Mouse (Mus musculus): ENCODE data around the gene Tollip. TPM values are rescaled to one million over a fixed set of nuclear protein-coding genes. Genes with fewer than 3 reads are reported as not detected.
"Not testable (repeated sequence)": the region's sequence is repeated elsewhere in the genome, so short reads cannot be mapped to it uniquely, and the experiment has no call there.

Gene Tollip
- total RNA-seq, 2 experiments from 2014 or later: 30.1 to 34.3 TPM

- DNase-seq (ENCODE audit: low spot score): no peak
Observed at GRCm38 (mm10) chr7:141934128-141934898, 16.0 kb upstream of the Tollip start.

DNA sequence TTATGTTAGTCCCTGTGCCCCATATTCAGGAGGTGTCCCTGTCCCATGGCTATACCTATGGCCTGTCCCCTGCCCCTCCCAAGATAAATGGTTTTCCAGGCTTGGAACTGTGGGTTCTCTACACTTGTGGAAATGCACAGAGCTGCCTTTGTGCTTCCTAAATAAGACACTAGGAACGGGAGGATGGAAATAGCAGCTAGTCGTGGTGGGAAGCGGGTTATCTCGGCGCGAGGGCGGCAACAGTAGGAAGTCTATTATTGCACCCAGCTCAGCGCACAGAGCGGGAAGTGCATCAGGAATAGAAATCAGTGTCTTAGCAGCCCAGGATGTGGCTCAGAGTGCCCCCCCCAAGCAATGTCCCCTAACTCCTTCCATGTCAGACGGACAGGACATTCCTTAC is 10.3 kb upstream of the Tollip start:
- no peak for DNase-seq (ENCODE audit: low spot score)

DNA sequence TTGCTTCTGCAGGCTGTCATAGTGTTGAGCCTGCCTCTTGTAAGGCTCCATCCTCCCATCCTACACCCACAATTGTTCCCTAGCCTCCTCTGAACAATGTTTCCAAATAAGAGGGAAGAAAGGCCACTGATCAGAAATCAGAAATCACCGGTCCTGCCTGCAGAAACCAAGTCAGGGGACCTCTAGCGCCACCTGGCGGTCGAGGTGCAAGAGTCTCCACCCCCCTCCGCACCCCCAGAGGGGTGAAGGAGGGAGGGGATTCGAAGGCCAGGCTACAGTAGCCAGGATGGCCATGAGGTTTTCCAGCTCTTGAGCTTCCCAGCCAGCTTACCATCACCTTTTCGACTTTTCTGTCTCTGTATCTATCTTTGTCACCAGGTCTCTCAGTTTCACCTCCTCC is 6.6 kb upstream of the Tollip start:
- DNase-seq (ENCODE audit: low spot score): peak; percentile 53

DNA sequence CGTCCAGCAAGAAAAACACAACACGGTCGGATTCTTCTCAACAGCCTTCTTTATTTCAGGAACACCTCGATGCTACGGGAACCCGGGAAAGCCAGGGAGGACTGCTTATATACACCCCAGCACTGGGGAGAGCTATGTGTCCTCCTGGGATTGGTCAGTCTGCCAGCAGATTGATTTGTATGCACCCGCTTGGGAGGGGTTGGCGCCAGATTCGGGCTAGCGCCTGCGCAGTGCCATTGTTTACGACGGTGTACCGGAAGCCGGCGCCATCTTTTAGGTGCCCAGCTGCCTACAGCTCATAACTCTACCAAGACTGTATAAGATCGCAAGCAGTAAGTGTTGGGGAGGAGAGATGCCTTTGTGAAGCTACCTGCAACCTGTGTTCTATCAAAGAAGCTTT is 5.8 kb upstream of the Tollip start:
- not testable (repeated sequence) for DNase-seq (ENCODE audit: low spot score)

- DNase-seq (ENCODE audit: low spot score): no peak
Observed at GRCm38 (mm10) chr7:141911305-141911704, 7.0 kb downstream of the Tollip start.

GRCm38 (mm10) chr7:141908591-141908990 is 9.7 kb downstream of the Tollip start:
- DNase-seq (ENCODE audit: low spot score): no peak

- DNase-seq (ENCODE audit: low spot score): no peak
Observed at GRCm38 (mm10) chr7:141902791-141903190, 15.5 kb downstream of the Tollip start.

GRCm38 (mm10) chr7:141902269-141902729 is 16.0 kb downstream of the Tollip start:
- DNase-seq (ENCODE audit: low spot score): peak; percentile 99

DNA sequence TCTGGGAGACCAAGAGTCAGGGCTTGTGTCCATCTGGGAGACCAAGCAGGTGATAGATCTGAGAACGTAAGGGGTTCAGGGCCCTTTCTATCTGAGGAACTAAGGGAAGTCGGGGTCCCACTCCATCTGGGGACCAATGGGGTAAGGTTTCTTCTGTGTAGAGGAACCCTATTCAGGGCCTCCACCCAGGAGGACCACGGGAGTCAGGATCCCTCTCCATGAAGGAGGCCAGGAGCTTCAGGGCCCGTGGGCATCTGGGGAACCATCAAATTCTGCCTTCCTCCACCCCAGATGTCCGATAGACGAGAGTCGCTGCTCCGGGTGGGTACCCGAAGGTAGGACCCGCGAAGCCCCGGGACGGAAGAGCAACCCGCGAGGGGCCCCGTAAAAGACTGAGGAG is 16.5 kb downstream of the Tollip start:
- DNase-seq (ENCODE audit: low spot score): no peak

- no peak for DNase-seq (ENCODE audit: low spot score)
Observed at GRCm38 (mm10) chr7:141892151-141892550, 26.2 kb downstream of the Tollip start.

DNA sequence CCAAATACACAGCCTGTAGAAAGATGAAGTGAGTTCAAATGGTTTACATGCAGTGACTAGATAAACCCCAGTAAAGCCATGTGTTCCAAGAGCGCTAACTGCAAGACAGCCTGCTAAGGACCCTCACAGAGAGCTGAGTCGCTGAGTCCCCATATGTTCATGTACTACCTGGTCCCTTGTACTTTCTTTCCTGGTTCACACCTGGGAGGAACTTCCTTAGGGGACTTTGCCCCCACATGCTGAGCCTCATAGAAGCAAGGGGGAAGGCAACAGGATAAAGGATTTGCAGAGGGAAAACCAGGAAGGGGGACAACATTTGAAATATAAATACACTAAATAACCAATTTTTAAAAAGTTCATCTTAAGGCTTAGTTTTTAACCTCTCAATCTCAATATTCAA is 39.5 kb downstream of the Tollip start:
- DNase-seq (ENCODE audit: low spot score): no peak

- DNase-seq (ENCODE audit: low spot score): no peak
Observed at GRCm38 (mm10) chr7:141874891-141875290, 43.4 kb downstream of the Tollip start.

GRCm38 (mm10) chr7:141870553-141870952 is 47.8 kb downstream of the Tollip start:
- no peak for DNase-seq (ENCODE audit: low spot score)

- DNase-seq (ENCODE audit: low spot score): no peak
Observed at GRCm38 (mm10) chr7:141869644-141870043, 48.7 kb downstream of the Tollip start.

GRCm38 (mm10) chr7:141861046-141861445 is 57.3 kb downstream of the Tollip start:
- no peak for DNase-seq (ENCODE audit: low spot score)

GRCm38 (mm10) chr7:141840354-141840753 is 78.0 kb downstream of the Tollip start:
- no peak for DNase-seq (ENCODE audit: low spot score)

DNA sequence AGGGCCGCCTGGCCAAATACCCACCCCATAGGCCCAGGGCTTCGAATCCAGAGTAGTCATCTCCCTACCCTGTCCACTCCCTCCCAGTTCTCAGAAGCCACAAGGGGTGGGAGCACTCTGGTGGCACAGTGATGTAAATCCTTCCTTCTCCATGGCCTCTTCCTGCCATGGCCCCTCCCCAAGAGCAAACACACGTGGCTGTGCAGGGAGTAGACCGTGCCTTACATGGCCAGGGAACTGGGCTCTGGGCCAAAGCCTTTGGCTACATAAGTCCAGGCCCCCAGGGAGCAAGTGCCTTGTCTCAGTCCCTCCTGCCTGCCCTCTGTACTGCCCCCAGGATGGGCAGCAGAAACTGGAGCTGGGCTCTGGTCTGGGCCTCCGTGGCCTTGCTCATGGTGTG is 79.5 kb downstream of the Tollip start, which contains the start of gene Muc5b:
Gene Muc5b, plus strand, starts transcription at position 292 of the 400 bp plus-strand sequence.
- DNase-seq (ENCODE audit: low spot score): no peak

DNA sequence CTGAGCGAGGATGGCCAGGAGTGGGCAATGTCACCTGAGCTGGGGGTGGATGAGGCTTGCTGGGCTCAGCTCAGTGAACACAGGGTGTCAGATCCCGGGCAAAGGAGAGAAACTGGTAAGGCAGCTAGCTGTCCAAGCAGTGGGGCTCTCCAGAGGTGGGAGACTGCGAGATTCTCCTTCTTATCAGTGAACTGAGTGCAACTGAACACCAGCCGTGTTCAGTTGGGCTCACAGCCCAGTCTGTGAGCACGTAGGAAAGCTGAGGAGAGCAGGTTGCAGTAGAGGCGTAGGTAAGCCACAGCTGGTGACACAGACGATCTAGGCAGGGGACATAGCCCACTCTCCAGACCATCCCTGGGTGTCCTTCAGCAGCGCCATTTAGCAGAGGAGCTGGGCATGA is 81.9 kb downstream of the Tollip start:
- no peak for DNase-seq (ENCODE audit: low spot score)

DNA sequence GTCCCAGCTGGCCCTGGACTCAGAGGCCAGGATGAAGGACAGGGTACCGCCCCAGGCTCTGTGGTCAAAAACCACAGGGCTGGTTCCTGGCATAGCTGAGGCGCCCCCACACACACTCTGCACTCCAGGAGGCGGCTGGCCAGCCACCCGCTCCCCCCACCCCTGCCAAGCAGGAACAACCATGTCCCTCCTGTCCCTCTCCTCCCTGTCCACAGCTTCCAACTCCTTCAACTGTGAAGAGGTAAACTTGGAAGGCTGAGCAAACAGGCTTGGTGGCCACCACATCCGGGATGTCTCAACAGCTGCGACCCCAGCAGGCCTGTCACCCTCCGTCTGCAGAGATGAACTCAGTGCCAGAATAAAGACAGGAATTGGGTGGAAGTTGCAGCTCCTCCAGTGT is 82.4 kb downstream of the Tollip start:
- no peak for DNase-seq (ENCODE audit: low spot score)

All from gastrocnemius, adult 18-20 months (tissue).